Mouse (Mus musculus) retina, embryonic 14.5 days (tissue): ENCODE measurements around the gene Ahcy.
"Not testable (repeated sequence)": the region's sequence is repeated elsewhere in the genome, so short reads cannot be mapped to it uniquely, and the experiment has no call there.

Experiments used
- DNase-seq: peaks from one replicate; pipeline ENCODE4 v3.0.0-alpha.2; 2015; ENCODE audit warnings: low spot score

Gene Ahcy

DNA sequence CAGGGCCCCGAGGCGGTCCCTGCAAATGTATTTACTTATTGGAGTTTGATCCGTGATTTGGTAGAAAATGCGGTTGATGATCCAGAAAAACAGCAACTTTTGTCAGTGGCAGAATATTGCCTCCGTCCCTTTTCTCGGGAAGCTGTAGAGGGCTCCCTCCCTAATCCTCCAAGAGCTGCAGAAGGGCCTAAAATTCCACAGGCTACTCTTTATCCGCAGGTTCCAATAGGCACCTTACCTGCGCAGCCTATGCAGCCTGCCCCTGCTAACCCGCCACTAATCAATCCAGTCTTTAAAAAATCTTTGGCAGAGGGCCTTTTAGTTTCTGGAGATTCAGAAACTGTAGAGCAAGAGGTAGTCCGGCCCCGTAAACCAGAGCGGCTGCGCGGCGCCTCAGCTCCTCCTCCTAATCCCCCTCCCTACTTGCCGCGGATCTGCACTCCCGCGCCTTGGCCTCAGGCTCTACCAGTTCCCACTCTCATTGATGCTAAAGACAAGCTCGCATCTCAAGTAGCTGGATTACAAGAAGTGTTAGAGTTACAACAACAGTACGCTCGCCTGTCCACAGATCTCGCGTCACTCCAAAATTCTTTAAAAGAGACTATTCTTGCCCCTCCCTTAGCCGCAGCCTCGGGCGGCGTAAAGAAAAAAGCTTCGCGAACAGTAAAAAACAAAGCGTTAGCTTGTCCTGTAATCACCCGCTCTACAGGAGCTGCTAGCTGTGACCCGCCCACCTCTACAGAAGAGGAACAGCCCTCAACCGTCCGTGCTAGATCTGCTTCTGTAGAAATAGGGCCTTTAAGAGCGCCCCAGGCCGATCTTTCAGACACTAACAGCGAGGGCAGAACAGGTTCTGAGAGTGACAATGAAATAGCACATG, 55.3 kb downstream of the Ahcy start:
- DNase-seq = peak; percentile 67

DNA sequence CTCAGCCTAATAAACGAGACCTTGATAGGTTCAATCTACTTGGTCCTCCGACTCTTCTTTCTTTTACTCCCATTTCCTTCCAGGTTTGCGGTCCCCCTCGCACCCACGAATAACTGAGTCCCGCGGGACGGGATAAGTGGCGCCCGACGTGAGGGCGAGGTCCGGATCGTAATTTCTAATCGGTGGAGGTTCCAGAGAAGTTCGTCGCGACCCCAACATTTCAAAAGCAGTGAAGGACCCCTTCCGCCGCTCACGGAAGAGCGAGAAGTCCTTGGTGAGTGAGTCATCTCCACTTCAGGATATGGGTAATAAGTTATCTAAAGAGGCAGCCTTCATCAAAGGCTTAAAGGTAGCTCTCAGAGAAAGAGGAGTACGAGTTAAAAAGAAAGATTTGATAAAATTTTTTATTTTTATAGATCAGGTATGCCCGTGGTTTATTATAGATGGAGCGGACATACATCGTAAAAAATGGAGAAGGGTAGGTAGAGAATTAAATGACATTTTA, 56.0 kb downstream of the Ahcy start, which contains the start of gene Gm14226:
Gene Gm14226, plus strand, starts transcription at position 16 of the 505 bp plus-strand sequence.
- not testable (repeated sequence) for DNase-seq

DNA sequence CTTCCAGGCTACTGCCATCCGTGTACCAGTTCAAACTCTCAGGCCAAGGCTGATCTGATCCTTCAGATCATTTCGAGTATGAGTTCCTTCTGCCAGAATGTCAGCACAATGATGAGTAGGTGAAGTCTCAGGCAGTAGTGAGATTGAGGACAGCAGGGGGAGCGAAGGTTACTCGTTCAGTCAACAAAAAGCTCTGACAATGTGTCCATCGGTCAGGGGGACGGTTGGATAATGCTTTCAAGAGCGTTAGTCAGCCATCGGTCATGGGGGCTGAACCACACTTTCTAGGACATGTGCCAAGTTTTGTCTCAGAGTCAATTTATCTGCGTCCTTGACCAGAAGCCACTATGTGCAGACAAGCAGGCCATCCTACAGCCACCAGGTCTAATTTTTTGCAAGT, 57.5 kb downstream of the Ahcy start:
- not testable (repeated sequence) for DNase-seq

DNA sequence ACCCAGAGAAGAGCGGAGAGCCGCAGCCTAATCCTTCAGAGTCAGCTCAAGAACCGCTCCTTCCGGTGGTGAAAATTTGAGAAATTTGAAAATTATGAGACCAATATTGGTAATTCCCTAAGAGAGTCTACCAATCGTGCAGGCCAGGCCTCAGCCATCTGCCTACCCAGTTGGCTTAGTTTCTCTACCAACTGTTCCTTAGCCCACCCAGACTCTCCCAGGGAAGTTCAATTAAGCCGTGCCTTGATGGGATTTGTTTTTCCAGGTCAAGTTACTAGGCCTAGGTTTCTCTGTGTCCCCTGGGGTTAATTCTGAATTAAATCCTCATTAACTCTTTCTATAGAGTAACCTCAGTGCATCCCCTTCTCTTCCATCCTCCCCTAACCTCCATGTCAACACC, 61.3 kb downstream of the Ahcy start:
- DNase-seq = peak; percentile 50

DNA sequence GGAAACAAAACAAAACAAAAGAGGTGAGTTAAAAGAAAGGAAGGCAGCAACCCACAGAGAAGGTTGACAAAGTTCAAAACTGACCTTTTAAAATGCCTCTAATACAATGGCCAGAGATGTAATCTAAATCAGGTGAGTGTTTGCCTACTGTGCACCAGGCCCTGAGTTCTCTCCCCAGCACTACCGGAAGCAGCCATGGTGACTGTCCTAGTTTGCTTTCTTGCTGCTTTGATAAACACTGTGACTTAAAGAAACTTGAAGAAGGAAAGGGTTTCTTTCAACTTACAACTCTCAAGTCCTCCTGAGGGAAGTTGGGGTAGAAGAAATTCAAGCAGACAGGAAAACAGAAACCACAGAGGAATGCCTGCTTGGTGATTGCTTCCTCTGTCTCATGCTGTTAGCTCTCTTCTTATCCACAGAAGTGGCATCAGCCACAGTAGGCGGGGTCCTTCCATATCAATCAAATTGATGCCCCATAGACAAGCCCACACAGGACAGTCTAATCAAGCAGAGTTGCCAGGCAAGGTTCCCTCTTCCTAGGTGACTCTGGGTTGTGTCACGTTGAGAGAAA, 63.1 kb downstream of the Ahcy start:
- DNase-seq = peak; percentile 31
